ENCODE assay signal across 10 mouse cellular contexts in the genomic region with DNA sequence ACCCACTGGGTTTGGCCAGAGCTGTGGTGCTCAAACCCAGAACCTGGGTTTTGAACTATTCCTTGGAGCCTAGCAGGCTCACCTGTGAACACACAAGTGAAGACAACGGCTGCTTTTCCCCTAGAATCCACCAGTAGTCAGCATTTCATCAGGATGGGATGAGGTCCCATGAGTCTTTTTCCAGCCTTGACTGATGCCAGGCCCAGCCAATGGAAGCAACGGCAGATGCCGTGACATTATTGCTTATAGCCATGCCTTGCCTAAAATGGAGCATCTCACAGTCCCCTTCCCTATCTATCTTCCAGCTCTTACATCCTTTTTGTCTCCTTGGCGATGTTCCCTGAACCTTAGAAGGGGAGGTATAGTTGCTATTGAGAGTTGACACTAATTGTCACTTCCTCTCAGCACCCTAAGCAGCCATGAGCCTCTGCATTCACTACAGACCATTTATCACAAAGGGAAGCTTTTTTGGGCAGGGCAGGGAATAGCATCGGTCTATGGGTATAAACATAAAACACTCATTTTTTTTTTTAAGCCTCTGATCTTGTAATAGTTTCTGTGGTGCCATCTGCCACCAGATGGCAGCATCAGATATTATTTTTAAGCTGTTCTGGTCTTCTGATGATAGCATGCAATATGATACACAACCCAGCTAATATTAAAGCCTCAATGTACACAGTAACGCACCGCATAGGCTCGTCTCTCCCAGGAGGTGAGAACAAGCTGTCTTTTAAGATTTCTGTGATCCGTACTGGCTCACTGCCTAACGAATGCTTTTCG. TPM values are rescaled to one million over a fixed set of nuclear protein-coding genes. Genes with fewer than 3 reads are reported as not detected.
DNase-seq lines count a peak whose midpoint lies in the region; ATAC-seq lines count a peak whose summit lies in the region.
"Had no signal": no experiment of that assay in that cellular context is flagged by ENCODE, and none has a peak within 500 bp of the region (broad histone marks: within the 10 kb centered on the region; RNA-seq: fewer than 3 reads in every experiment).

No protein-coding gene starts in this region.

- no peak overlapping the region for H3K9ac ChIP-seq in liver, embryonic 11.5 days (ENCODE audit: low read depth, low read length)
- H3K9ac ChIP-seq in embryonic facial prominence, embryonic 13.5 days, result no peak overlapping the region
- H3K9ac ChIP-seq in intestine, embryonic 16.5 days (ENCODE audit: low read depth, low read length), result no peak overlapping the region
- H3K9ac ChIP-seq in lung, embryonic 16.5 days (ENCODE audit: low read length), result no peak overlapping the region
- H3K9ac ChIP-seq: embryonic facial prominence, embryonic 12.5 days; limb, embryonic 15.5 days had no signal

- 69% methylated on average over 11 of the region's 11 CpGs for WGBS in liver, embryonic 11.5 days
- 51% methylated on average over 11 of the region's 11 CpGs for WGBS in embryonic facial prominence, embryonic 13.5 days
- WGBS in intestine, embryonic 16.5 days, result 55% methylated on average over 11 of the region's 11 CpGs
- WGBS in lung, embryonic 16.5 days, result 40% methylated on average over 11 of the region's 11 CpGs

- no peaks in the 10 kb centered on the region for H3K4me1 ChIP-seq in liver, embryonic 11.5 days (replicated peaks; ENCODE audit: control insufficient read depth, insufficient read depth, low read length)
- 0 out of 2 replicates have a peak, but pooled peaks cover 3% of the 10 kb centered on the region for H3K4me1 ChIP-seq in embryonic facial prominence, embryonic 13.5 days
- no peaks in the 10 kb centered on the region; the same call in 1 of the 2 replicates for H3K4me1 ChIP-seq in intestine, embryonic 16.5 days (ENCODE audit: control insufficient read depth, insufficient read depth, low read length)
- peaks cover 6% of the 10 kb centered on the region; the same call in 1 of the 2 replicates for H3K4me1 ChIP-seq in lung, embryonic 16.5 days (replicated peaks; ENCODE audit: control insufficient read depth, insufficient read depth, low read length)
- H3K4me1 ChIP-seq: embryonic facial prominence, embryonic 12.5 days; limb, embryonic 15.5 days had no signal

- peak; percentile 12 for DNase-seq in liver
- no peak for DNase-seq in liver, embryonic 11.5 days (ENCODE audit: low spot score)
- peak; percentile 18 for DNase-seq in adrenal gland, postnatal 25 days
- DNase-seq in right cerebral cortex, postnatal 10 days (ENCODE audit: low spot score in 2 of 2), result peak; percentile 67 to 74
- no peak for DNase-seq in thymus, postnatal 25 days

- H3K27ac ChIP-seq in liver, embryonic 11.5 days (ENCODE audit: low read depth, low read length), result no peak overlapping the region
- H3K27ac ChIP-seq in embryonic facial prominence, embryonic 13.5 days, result no peak overlapping the region
- no peak overlapping the region for H3K27ac ChIP-seq in intestine, embryonic 16.5 days (ENCODE audit: low read length)
- H3K27ac ChIP-seq in lung, embryonic 16.5 days (ENCODE audit: low read length), result no peak overlapping the region
- H3K27ac ChIP-seq: embryonic facial prominence, embryonic 12.5 days; limb, embryonic 15.5 days had no signal

- H3K27me3 ChIP-seq in liver, embryonic 11.5 days (replicated peaks; ENCODE audit: control insufficient read depth, insufficient read depth, low read length), result no peaks in the 10 kb centered on the region
- no peaks in the 10 kb centered on the region for H3K27me3 ChIP-seq in embryonic facial prominence, embryonic 13.5 days
- H3K27me3 ChIP-seq in intestine, embryonic 16.5 days (replicated peaks; ENCODE audit: control insufficient read depth, insufficient read depth, low read length), result no peaks in the 10 kb centered on the region
- H3K27me3 ChIP-seq in lung, embryonic 16.5 days (ENCODE audit: control insufficient read depth, insufficient read depth, low read depth, low read length), result no peaks in the 10 kb centered on the region
- H3K27me3 ChIP-seq: embryonic facial prominence, embryonic 12.5 days; limb, embryonic 15.5 days had no signal

- H3K9me3 ChIP-seq in liver, embryonic 11.5 days (ENCODE audit: control insufficient read depth, low read length), result no peaks in the 10 kb centered on the region
- H3K9me3 ChIP-seq in embryonic facial prominence, embryonic 13.5 days, result no peaks in the 10 kb centered on the region
- H3K9me3 ChIP-seq in intestine, embryonic 16.5 days (ENCODE audit: control insufficient read depth, low read length), result no peaks in the 10 kb centered on the region
- H3K9me3 ChIP-seq in lung, embryonic 16.5 days (ENCODE audit: control insufficient read depth, low read length), result no peaks in the 10 kb centered on the region
- H3K9me3 ChIP-seq: embryonic facial prominence, embryonic 12.5 days; limb, embryonic 15.5 days had no signal

- no peak overlapping the region for H3K4me3 ChIP-seq in liver, embryonic 11.5 days (ENCODE audit: low read depth, low read length)
- H3K4me3 ChIP-seq in embryonic facial prominence, embryonic 13.5 days, result no peak overlapping the region
- no peak overlapping the region for H3K4me3 ChIP-seq in intestine, embryonic 16.5 days (ENCODE audit: low read length)
- no peak overlapping the region for H3K4me3 ChIP-seq in lung, embryonic 16.5 days (ENCODE audit: low read length)
- H3K4me3 ChIP-seq: embryonic facial prominence, embryonic 12.5 days; limb, embryonic 15.5 days had no signal

- H3K4me2 ChIP-seq in liver, embryonic 11.5 days, result no peak overlapping the region
- H3K4me2 ChIP-seq in embryonic facial prominence, embryonic 13.5 days, result no peak overlapping the region
- H3K4me2 ChIP-seq in intestine, embryonic 16.5 days (ENCODE audit: low read depth, low read length), result no peak overlapping the region
- no peak overlapping the region for H3K4me2 ChIP-seq in lung, embryonic 16.5 days (ENCODE audit: low read depth, low read length)
- H3K4me2 ChIP-seq: embryonic facial prominence, embryonic 12.5 days; limb, embryonic 15.5 days had no signal

- no peaks in the 10 kb centered on the region for H3K36me3 ChIP-seq in liver, embryonic 11.5 days (ENCODE audit: control insufficient read depth, insufficient read depth, low read length)
- no peaks in the 10 kb centered on the region for H3K36me3 ChIP-seq in embryonic facial prominence, embryonic 13.5 days
- no peaks in the 10 kb centered on the region for H3K36me3 ChIP-seq in intestine, embryonic 16.5 days (ENCODE audit: control insufficient read depth, insufficient read depth, low read length)
- H3K36me3 ChIP-seq in lung, embryonic 16.5 days (ENCODE audit: control insufficient read depth, insufficient read depth, low read length), result no peaks in the 10 kb centered on the region
- H3K36me3 ChIP-seq: embryonic facial prominence, embryonic 12.5 days; limb, embryonic 15.5 days had no signal

- no peak for ATAC-seq in liver, embryonic 11.5 days (replicated peaks; ENCODE audit: low FRiP score)
- 0 out of 2 replicates have a peak, but pooled peaks have one; percentile 69 for ATAC-seq in embryonic facial prominence, embryonic 13.5 days (ENCODE audit: insufficient number of reproducible peaks, insufficient read depth, low FRiP score, low TSS enrichment, low read depth)
- peak; percentile 55; the same call in 1 of the 2 replicates for ATAC-seq in intestine, embryonic 16.5 days
- peak; percentile 71; the same call in 1 of the 2 replicates for ATAC-seq in lung, embryonic 16.5 days (ENCODE audit: low read depth)

RNA-seq across cellular contexts. Expression of a gene that starts 12.1 kb away (rescaled TPM):
- polyA plus RNA-seq in liver, embryonic 11.5 days (2014; fragmentation: Nextera tagmentation; extraction: Ambion mirVana), result 0.13 TPM in 1 of 2 replicates, not detected in the other
- not detected in 2 replicates for total RNA-seq in adrenal gland, postnatal 25 days (2021)
- 0.30 and 0.59 TPM in 2 replicates for polyA plus RNA-seq in embryonic facial prominence, embryonic 13.5 days (2015; fragmentation: Nextera tagmentation; extraction: Ambion mirVana)
- polyA plus RNA-seq in intestine, embryonic 16.5 days (2015; fragmentation: Nextera tagmentation; extraction: Ambion mirVana), result not detected in 2 replicates
- polyA plus RNA-seq in lung, embryonic 16.5 days (2015; fragmentation: Nextera tagmentation; extraction: Ambion mirVana), result 0.29 and 0.30 TPM in 2 replicates

RNA-seq across cellular contexts. Expression of a gene that starts 59.1 kb away (rescaled TPM):
- polyA plus RNA-seq in liver, embryonic 11.5 days (2014; fragmentation: Nextera tagmentation; extraction: Ambion mirVana), result 4.0 and 4.2 TPM in 2 replicates
- 8.0 and 8.6 TPM in 2 replicates for total RNA-seq in adrenal gland, postnatal 25 days (2021)
- 9.6 and 11.2 TPM in 2 replicates for polyA plus RNA-seq in embryonic facial prominence, embryonic 13.5 days (2015; fragmentation: Nextera tagmentation; extraction: Ambion mirVana)
- polyA plus RNA-seq in intestine, embryonic 16.5 days (2015; fragmentation: Nextera tagmentation; extraction: Ambion mirVana), result 3.9 and 4.2 TPM in 2 replicates
- polyA plus RNA-seq in lung, embryonic 16.5 days (2015; fragmentation: Nextera tagmentation; extraction: Ambion mirVana), result 7.6 and 7.7 TPM in 2 replicates

Comparison
In these comparisons a context has a peak if more than half of its experiments do, and no peak if none do; other contexts are left out.
1. DNase-seq: peak in liver (single experiment), adrenal gland, postnatal 25 days (single experiment) and right cerebral cortex, postnatal 10 days (2 of 2); none in liver, embryonic 11.5 days (single experiment) and thymus, postnatal 25 days (single experiment).